Mouse (Mus musculus) MEL (cell line): ENCODE results near the gene Lrsam1. TPM values are rescaled to one million over a fixed set of nuclear protein-coding genes. Genes with fewer than 3 reads are reported as not detected.

ENCODE experiments used
- DNase-seq: peaks from one replicate; pipeline ENCODE4 v3.0.0; 2011; ENCODE audit warnings: low read depth, low spot score
- H3K27ac ChIP-seq: 2 replicates; pipeline ENCODE4 v1.5.1; 2012; ENCODE audit warnings: low read depth, mild to moderate bottlenecking, control low read depth, low read length, moderate library complexity; ENCODE audit not compliant: control insufficient read depth
- H3K27me3 ChIP-seq, 2 experiments: fragments of 150-350 bp in 1 of 2; sonication (generic) in 1 of 2; 2 replicates each; pipeline ENCODE4 v1.6.1; 2012; ENCODE audit warnings: low read length in 2 of 2, mild to moderate bottlenecking in 2 of 2, improper control_type of control experiment in 1 of 2, moderate library complexity in 1 of 2; ENCODE audit not compliant: insufficient read depth in 2 of 2, control insufficient read depth in 1 of 2
- H3K36me3 ChIP-seq, 2 experiments: 2 replicates each; pipeline ENCODE4 v1.6.1; 2012 to 2014; ENCODE audit warnings: low read length in 2 of 2, improper control_type of control experiment in 1 of 2, inconsistent platforms in 1 of 2, mild to moderate bottlenecking in 1 of 2; ENCODE audit not compliant: insufficient read depth in 2 of 2, control insufficient read depth in 1 of 2
- H3K4me1 ChIP-seq, 2 experiments: fragments of 150-350 bp in 1 of 2; sonication (generic) in 1 of 2; 2 replicates each; pipeline ENCODE4 v1.6.1; 2012; ENCODE audit warnings: low read length in 2 of 2, improper control_type of control experiment in 1 of 2, mild to moderate bottlenecking in 1 of 2; ENCODE audit not compliant: insufficient read depth in 2 of 2, control insufficient read depth in 1 of 2
- H3K4me3 ChIP-seq, 2 experiments: fragments of 150-350 bp in 1 of 2; sonication (generic) in 1 of 2; 2 replicates each; pipeline ENCODE4 v1.5.1; 2012; ENCODE audit warnings: low read depth in 2 of 2, low read length in 2 of 2, mild to moderate bottlenecking in 2 of 2, moderate library complexity in 2 of 2, control low read depth in 1 of 2, improper control_type of control experiment in 1 of 2; ENCODE audit not compliant: control insufficient read depth in 1 of 2, insufficient read depth in 1 of 2
- H3K79me2 ChIP-seq: 2 replicates; pipeline ENCODE4 v1.6.1; 2012; ENCODE audit warnings: mild to moderate bottlenecking, low read length, moderate library complexity; ENCODE audit not compliant: control insufficient read depth, poor library complexity, insufficient read depth
- H3K9ac ChIP-seq: 2 replicates; pipeline ENCODE4 v1.6.1; 2012; ENCODE audit warnings: low read depth, mild to moderate bottlenecking, control low read depth, low read length, moderate library complexity; ENCODE audit not compliant: control insufficient read depth, poor library complexity, severe bottlenecking
- H3K9me3 ChIP-seq: fragments of 150-350 bp; sonication (generic); replicated peaks from 2 replicates; pipeline ENCODE4 v1.6.1; 2012; ENCODE audit warnings: mild to moderate bottlenecking, low read length, improper control_type of control experiment, moderate library complexity; ENCODE audit not compliant: insufficient read depth
- BHLHE40 ChIP-seq: IDR thresholded peaks from 2 replicates; pipeline ENCODE4 v1.6.1; 2012; ENCODE audit warnings: low read depth, mild to moderate bottlenecking, inconsistent platforms, low read length, improper control_type of control experiment, borderline replicate concordance
- CHD1 ChIP-seq: IDR thresholded peaks from 2 replicates; pipeline ENCODE4 v1.6.1; 2012; ENCODE audit warnings: low read depth, mild to moderate bottlenecking, inconsistent platforms, low read length, improper control_type of control experiment
- CHD2 ChIP-seq: IDR thresholded peaks from 2 replicates; pipeline ENCODE4 v1.6.1; 2011; ENCODE audit warnings: low read length, improper control_type of control experiment
- CTCF ChIP-seq, 3 experiments: IDR thresholded peaks in 2 of 3; conservative IDR thresholded peaks in 1 of 3; 2 replicates each; pipeline ENCODE4 v1.5.1; 2011 to 2012; ENCODE audit warnings: low read length in 3 of 3, low read depth in 2 of 3, mild to moderate bottlenecking in 2 of 3, improper control_type of control experiment in 1 of 3, inconsistent platforms in 1 of 3, mixed read lengths in 1 of 3, moderate library complexity in 1 of 3; ENCODE audit not compliant: control insufficient read depth in 1 of 3, insufficient read depth in 1 of 3, poor library complexity in 1 of 3, severe bottlenecking in 1 of 3
- E2F4 ChIP-seq: IDR thresholded peaks from 2 replicates; pipeline ENCODE4 v1.6.1; 2011; ENCODE audit warnings: low read depth, low read length, improper control_type of control experiment, borderline replicate concordance
- ELF1 ChIP-seq: IDR thresholded peaks from 2 replicates; pipeline ENCODE4 v1.6.1; 2014; ENCODE audit warnings: low read depth, mild to moderate bottlenecking, inconsistent platforms, low read length, improper control_type of control experiment, moderate library complexity
- EP300 ChIP-seq, 2 experiments: IDR thresholded peaks; 2 replicates each; pipeline ENCODE4 v1.6.1; 2011; ENCODE audit warnings: improper control_type of control experiment in 2 of 2, low read length in 2 of 2, low read depth in 1 of 2, mild to moderate bottlenecking in 1 of 2
- ETS1 ChIP-seq: IDR thresholded peaks from 2 replicates; pipeline ENCODE4 v1.6.1; 2012; ENCODE audit warnings: low read depth, mild to moderate bottlenecking, inconsistent platforms, low read length, improper control_type of control experiment, moderate library complexity
- GABPA ChIP-seq: IDR thresholded peaks from 2 replicates; pipeline ENCODE4 v1.6.1; 2012; ENCODE audit warnings: low read depth, mild to moderate bottlenecking, inconsistent platforms, low read length, improper control_type of control experiment, moderate library complexity
- GATA1 ChIP-seq: IDR thresholded peaks from 2 replicates; pipeline ENCODE4 v1.6.1; 2011; ENCODE audit warnings: low read depth, low read length, improper control_type of control experiment
- HCFC1 ChIP-seq: IDR thresholded peaks from 2 replicates; pipeline ENCODE4 v1.6.1; 2012; ENCODE audit warnings: low read depth, mild to moderate bottlenecking, inconsistent platforms, low read length, improper control_type of control experiment, moderate library complexity
- JUND ChIP-seq: IDR thresholded peaks from 2 replicates; pipeline ENCODE4 v1.6.1; 2011; ENCODE audit warnings: low read depth, mild to moderate bottlenecking, improper control_type of control experiment, low read length
- KAT2A ChIP-seq: conservative IDR thresholded peaks from 2 replicates; pipeline ENCODE4 v1.6.1; 2012; ENCODE audit warnings: low read depth, low read length, improper control_type of control experiment, inconsistent platforms
- MAFK ChIP-seq: IDR thresholded peaks from 2 replicates; pipeline ENCODE4 v1.6.1; 2011; ENCODE audit warnings: low read depth, mild to moderate bottlenecking, low read length, improper control_type of control experiment, borderline replicate concordance
- MAX ChIP-seq: IDR thresholded peaks from 2 replicates; pipeline ENCODE4 v1.6.1; 2011; ENCODE audit warnings: low read length, improper control_type of control experiment
- MAZ ChIP-seq: IDR thresholded peaks from 2 replicates; pipeline ENCODE4 v1.6.1; 2012; ENCODE audit warnings: low read depth, mild to moderate bottlenecking, inconsistent platforms, low read length, improper control_type of control experiment
- MXI1 ChIP-seq: IDR thresholded peaks from 2 replicates; pipeline ENCODE4 v1.6.1; 2011; ENCODE audit warnings: mild to moderate bottlenecking, low read depth, low read length, improper control_type of control experiment
- MYB ChIP-seq: IDR thresholded peaks from 2 replicates; pipeline ENCODE4 v1.6.1; 2011; ENCODE audit warnings: mild to moderate bottlenecking, low read depth, low read length, improper control_type of control experiment
- MYC ChIP-seq: IDR thresholded peaks from 2 replicates; pipeline ENCODE4 v1.6.1; 2011; ENCODE audit warnings: low read depth, mild to moderate bottlenecking, low read length, improper control_type of control experiment, moderate library complexity
- NELFE ChIP-seq: IDR thresholded peaks from 2 replicates; pipeline ENCODE4 v1.6.1; 2011; ENCODE audit warnings: low read depth, low read length, improper control_type of control experiment
- NRF1 ChIP-seq: IDR thresholded peaks from 2 replicates; pipeline ENCODE4 v1.6.1; 2014; ENCODE audit warnings: low read depth, mild to moderate bottlenecking, inconsistent platforms, low read length, improper control_type of control experiment, moderate library complexity; ENCODE audit not compliant: poor library complexity, insufficient read depth, severe bottlenecking
- POLR2A ChIP-seq, 2 experiments: IDR thresholded peaks; 2 replicates each; pipeline ENCODE4 v1.6.1; 2011 to 2012; ENCODE audit warnings: low read length in 2 of 2, mild to moderate bottlenecking in 2 of 2, control low read depth in 1 of 2, improper control_type of control experiment in 1 of 2, low read depth in 1 of 2, moderate library complexity in 1 of 2; ENCODE audit not compliant: control insufficient read depth in 1 of 2, insufficient read depth in 1 of 2, poor library complexity in 1 of 2
- POLR2AphosphoS2 ChIP-seq: IDR thresholded peaks from 2 replicates; pipeline ENCODE4 v1.6.1; 2011; ENCODE audit warnings: low read length, improper control_type of control experiment
- POLR2AphosphoS5 ChIP-seq: IDR thresholded peaks from 2 replicates; pipeline ENCODE4 v1.6.1; 2012; ENCODE audit warnings: low read depth, borderline replicate concordance, mild to moderate bottlenecking, inconsistent platforms, low read length, moderate library complexity, mixed read lengths
- RAD21 ChIP-seq: IDR thresholded peaks from 2 replicates; pipeline ENCODE4 v1.6.1; 2011; ENCODE audit warnings: mild to moderate bottlenecking, low read depth, low read length, improper control_type of control experiment
- RCOR1 ChIP-seq: IDR thresholded peaks from 2 replicates; pipeline ENCODE4 v1.6.1; 2012; ENCODE audit warnings: low read depth, mild to moderate bottlenecking, inconsistent platforms, low read length, improper control_type of control experiment
- SIN3A ChIP-seq: IDR thresholded peaks from 2 replicates; pipeline ENCODE4 v1.6.1; 2012; ENCODE audit warnings: low read length, improper control_type of control experiment, inconsistent platforms
- SMC3 ChIP-seq: IDR thresholded peaks from 2 replicates; pipeline ENCODE4 v1.6.1; 2011; ENCODE audit warnings: low read depth, low read length, improper control_type of control experiment
- TAL1 ChIP-seq: IDR thresholded peaks from 2 replicates; pipeline ENCODE4 v1.6.1; 2012; ENCODE audit warnings: mild to moderate bottlenecking, inconsistent platforms, low read length, moderate library complexity, mixed read lengths
- TBP ChIP-seq: IDR thresholded peaks from 2 replicates; pipeline ENCODE4 v1.8.0; 2011; ENCODE audit warnings: low read depth, low read length, improper control_type of control experiment
- TCF12 ChIP-seq: IDR thresholded peaks from 2 replicates; pipeline ENCODE4 v1.6.1; 2014; ENCODE audit warnings: low read depth, mild to moderate bottlenecking, inconsistent platforms, low read length, improper control_type of control experiment, moderate library complexity
- UBTF ChIP-seq: IDR thresholded peaks from 2 replicates; pipeline ENCODE4 v1.6.1; 2012; ENCODE audit warnings: low read depth, mild to moderate bottlenecking, inconsistent platforms, low read length, improper control_type of control experiment, moderate library complexity, borderline replicate concordance; ENCODE audit not compliant: insufficient read depth
- USF1 ChIP-seq: IDR thresholded peaks from 2 replicates; pipeline ENCODE4 v1.6.1; 2014; ENCODE audit warnings: low read depth, mild to moderate bottlenecking, inconsistent platforms, low read length, improper control_type of control experiment, moderate library complexity
- USF2 ChIP-seq, 2 experiments: IDR thresholded peaks; 2 replicates each; pipeline ENCODE4 v1.6.1; 2011 to 2012; ENCODE audit warnings: improper control_type of control experiment in 2 of 2, low read length in 2 of 2, borderline replicate concordance in 1 of 2, inconsistent platforms in 1 of 2, low read depth in 1 of 2, mild to moderate bottlenecking in 1 of 2; ENCODE audit not compliant: insufficient read depth in 1 of 2
- ZC3H11A ChIP-seq: IDR thresholded peaks from 2 replicates; pipeline ENCODE4 v1.6.1; 2012; ENCODE audit warnings: low read depth, mild to moderate bottlenecking, inconsistent platforms, low read length, improper control_type of control experiment
- ZKSCAN1 ChIP-seq: IDR thresholded peaks from 2 replicates; pipeline ENCODE4 v1.6.1; 2012; ENCODE audit warnings: low read depth, mild to moderate bottlenecking, inconsistent platforms, low read length, improper control_type of control experiment, moderate library complexity
- ZMIZ1 ChIP-seq: IDR thresholded peaks from 2 replicates; pipeline ENCODE4 v1.6.1; 2012; ENCODE audit warnings: low read depth, mild to moderate bottlenecking, inconsistent platforms, low read length, improper control_type of control experiment, moderate library complexity
- ZNF384 ChIP-seq: IDR thresholded peaks from 2 replicates; pipeline ENCODE4 v1.6.1; 2012; ENCODE audit warnings: low read depth, mild to moderate bottlenecking, inconsistent platforms, low read length, improper control_type of control experiment
- polyA plus RNA-seq, 2 experiments: library from polyadenylated mRNA; stranded (reverse) in 1 of 2; unstranded in 1 of 2; fragments of >175 nt in 1 of 2; fragments of >200 nt in 1 of 2; gene quantifications; 2 replicates each; pipeline versions ENCODE4 v1.2.1 to v1.2.4; 2012; ENCODE audit warnings: low replicate concordance in 2 of 2, low read depth in 1 of 2; ENCODE audit not compliant: insufficient read length in 2 of 2, insufficient read depth in 1 of 2, missing spikeins in 1 of 2
- total RNA-seq: library from RNA; depleted of rRNA; stranded (reverse); fragments of 300-350 nt; gene quantifications from 2 replicates; pipeline ENCODE4 v1.2.3, GENCODE M21; 2012

Gene Lrsam1
- total and polyA plus RNA-seq, 3 experiments: 14.2 to 17.9 TPM; not detected in 1

DNA sequence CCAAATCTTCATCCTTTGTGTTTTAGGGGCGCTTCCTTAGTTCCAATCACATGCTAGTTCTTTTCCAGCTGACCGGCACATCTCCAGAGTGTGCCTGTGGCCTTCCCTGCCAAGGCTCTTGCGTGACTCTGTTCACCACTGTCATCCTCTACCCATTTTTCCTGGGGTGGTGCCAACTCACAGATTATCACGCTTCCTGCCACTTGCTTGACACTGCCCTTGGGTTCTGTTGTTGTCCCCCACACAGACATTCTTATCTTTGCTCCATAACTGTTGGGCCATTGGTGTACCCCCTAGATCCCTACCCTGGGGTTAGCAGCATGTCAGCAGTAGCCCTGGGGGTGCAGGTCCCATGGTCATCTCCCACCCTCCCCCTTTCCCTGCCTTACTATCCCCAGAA is 57.9 kb downstream of the Lrsam1 start:
- Histone ChIP-seq H3K9ac (peak overlapping the region; percentile 21; the same call in 1 of the 2 replicates), H3K27me3 (no peaks in the 10 kb centered on the region), H3K79me2 (no peaks in the 10 kb centered on the region), H3K27ac (peak overlapping the region; percentile 49), H3K4me1 (peaks cover 16 to 28% of the 10 kb centered on the region in 2 experiments), H3K4me3 (no peak overlapping the region), H3K9me3 (no peaks in the 10 kb centered on the region), H3K36me3 (peaks cover 0 to 17% of the 10 kb centered on the region in 2 experiments; a peak in 2 of 4 replicates)
- peak; percentile 73 for DNase-seq
- TF ChIP-seq MYB (0 out of 2 replicates have a peak, but pooled peaks have one; percentile 46), TBP (no peak), ELF1 (no peak), E2F4 (no peak), POLR2AphosphoS5 (no peak), EP300 (IDR thresholded peaks at IDR 0.05; ENCODE audit: low read depth in 1 of 2, low read length in 2 of 2) (peak; percentile 80), KAT2A (no peak; the same call in 1 of the 2 replicates), NELFE (no peak), MAX (no peak), RAD21 (no peak), SIN3A (peak; percentile 45; the same call in 1 of the 2 replicates), HCFC1 (0 out of 2 replicates have a peak, but pooled peaks have one; percentile 14), CTCF (IDR thresholded peaks at IDR 0.05 in 2 of 3, conservative IDR thresholded peaks at IDR 0.05 in 1 of 3; ENCODE audit: control insufficient read depth in 1 of 3, insufficient read depth in 1 of 3, low read depth in 2 of 3, low read length in 3 of 3, poor library complexity in 1 of 3, severe bottlenecking in 1 of 3) (no peak), MXI1 (0 out of 2 replicates have a peak, but pooled peaks have one; percentile 20), BHLHE40 (no peak), USF1 (no peak), MAZ (no peak), CHD2 (no peak), POLR2AphosphoS2 (no peak), GABPA (no peak), POLR2A (IDR thresholded peaks at IDR 0.05; ENCODE audit: control insufficient read depth in 1 of 2, insufficient read depth in 1 of 2, low read depth in 1 of 2, low read length in 2 of 2, poor library complexity in 1 of 2) (no peak), RCOR1 (peak; percentile 55; the same call in 1 of the 2 replicates), JUND (no peak), CHD1 (no peak), MAFK (no peak), GATA1 (peak; percentile 72; the same call in 1 of the 2 replicates), TAL1 (peak; percentile 33), ZMIZ1 (no peak), ZC3H11A (no peak), ZNF384 (no peak), SMC3 (no peak), MYC (0 out of 2 replicates have a peak, but pooled peaks have one; percentile 36), ZKSCAN1 (no peak), TCF12 (peak; percentile 54), NRF1 (no peak), UBTF (no peak), ETS1 (0 out of 2 replicates have a peak, but pooled peaks have one; percentile 47), USF2 (IDR thresholded peaks at IDR 0.05; ENCODE audit: borderline replicate concordance in 1 of 2, insufficient read depth in 1 of 2, low read depth in 1 of 2, low read length in 2 of 2) (no peak)
